Mouse (Mus musculus): ENCODE data around the gene Arl15. TPM values are rescaled to one million over a fixed set of nuclear protein-coding genes. Genes with fewer than 3 reads are reported as not detected.

Gene Arl15
- polyA plus RNA-seq, 1 experiment from 2014 or later = 16.3 TPM

GRCm38 (mm10) chr13:113850431-113851034 lies 56.2 kb downstream of the Arl15 start:
- H3K36me3 ChIP-seq = no peaks in the 10 kb centered on the region

GRCm38 (mm10) chr13:113851602-113852375 lies 57.5 kb downstream of the Arl15 start:
- H3K27ac ChIP-seq (replicated peaks) = no peak overlapping the region
- H3K4me2 ChIP-seq = no peak overlapping the region
- 96% methylated on average over 13 of the region's 13 CpGs for WGBS
- H3K9me3 ChIP-seq (replicated peaks) = no peaks in the 10 kb centered on the region
- H3K4me1 ChIP-seq = 0 out of 2 replicates have a peak, but pooled peaks cover 6% of the 10 kb centered on the region
- ATAC-seq (ENCODE audit: low FRiP score) = no peak
- H3K27me3 ChIP-seq (replicated peaks) = no peaks in the 10 kb centered on the region
- no peaks in the 10 kb centered on the region for H3K36me3 ChIP-seq
- no peak overlapping the region for H3K9ac ChIP-seq (replicated peaks)
- no peak overlapping the region for H3K4me3 ChIP-seq (replicated peaks)

More at GRCm38 (mm10) chr13:113850431-113851034, 56.2 kb downstream of the Arl15 start:
- H3K27ac ChIP-seq (replicated peaks) = no peak overlapping the region
- no peaks in the 10 kb centered on the region for H3K9me3 ChIP-seq (replicated peaks)
- H3K4me2 ChIP-seq = no peak overlapping the region
- 83% methylated on average over 8 of the region's 8 CpGs for WGBS
- H3K4me1 ChIP-seq = 0 out of 2 replicates have a peak, but pooled peaks cover 2% of the 10 kb centered on the region
- no peak overlapping the region for H3K9ac ChIP-seq (replicated peaks)
- H3K4me3 ChIP-seq (replicated peaks) = no peak overlapping the region
- H3K27me3 ChIP-seq (replicated peaks) = no peaks in the 10 kb centered on the region
- no peak for ATAC-seq (ENCODE audit: low FRiP score)

- ATAC-seq (ENCODE audit: low FRiP score) = no peak
- no peaks in the 10 kb centered on the region for H3K27me3 ChIP-seq (replicated peaks)
- no peak overlapping the region for H3K27ac ChIP-seq (replicated peaks)
- 0 out of 2 replicates have a peak, but pooled peaks cover 6% of the 10 kb centered on the region for H3K4me1 ChIP-seq
- 97% methylated on average over 6 of the region's 6 CpGs for WGBS
- no peak overlapping the region for H3K4me3 ChIP-seq (replicated peaks)
- no peak overlapping the region for H3K9ac ChIP-seq (replicated peaks)
- H3K36me3 ChIP-seq = no peaks in the 10 kb centered on the region
- no peak overlapping the region for H3K4me2 ChIP-seq
- no peaks in the 10 kb centered on the region for H3K9me3 ChIP-seq (replicated peaks)
Observed at GRCm38 (mm10) chr13:113852376-113852666, 58.0 kb downstream of the Arl15 start.

- Histone ChIP-seq H3K9me3 (replicated peaks) (no peaks in the 10 kb centered on the region), H3K4me2 (no peak overlapping the region), H3K36me3 (no peaks in the 10 kb centered on the region), H3K27me3 (replicated peaks) (no peaks in the 10 kb centered on the region), H3K4me1 (peaks cover 7% of the 10 kb centered on the region), H3K27ac (replicated peaks) (no peak overlapping the region), H3K4me3 (replicated peaks) (no peak overlapping the region), H3K9ac (replicated peaks) (no peak overlapping the region)
- 92% methylated on average over 4 of the region's 4 CpGs for WGBS
- ATAC-seq (ENCODE audit: low FRiP score) = no peak
Observed at GRCm38 (mm10) chr13:113854146-113854545, 59.8 kb downstream of the Arl15 start.

- WGBS = 79% methylated on average over 13 of the region's 13 CpGs
- H3K4me3 ChIP-seq (replicated peaks) = no peak overlapping the region
- no peak overlapping the region for H3K9ac ChIP-seq (replicated peaks)
- no peaks in the 10 kb centered on the region for H3K27me3 ChIP-seq (replicated peaks)
- ATAC-seq (ENCODE audit: low FRiP score) = no peak
- no peak overlapping the region for H3K27ac ChIP-seq (replicated peaks)
- no peaks in the 10 kb centered on the region for H3K9me3 ChIP-seq (replicated peaks)
- H3K36me3 ChIP-seq = no peaks in the 10 kb centered on the region
- H3K4me2 ChIP-seq = no peak overlapping the region
- peaks cover 11% of the 10 kb centered on the region for H3K4me1 ChIP-seq
Observed at GRCm38 (mm10) chr13:113854551-113855312, 60.4 kb downstream of the Arl15 start.

- H3K9me3 ChIP-seq (replicated peaks) = no peaks in the 10 kb centered on the region
- no peak overlapping the region for H3K9ac ChIP-seq (replicated peaks)
- whole genome bisulfite sequencing = 89% methylated on average over 4 of the region's 4 CpGs
- H3K36me3 ChIP-seq = no peaks in the 10 kb centered on the region
- H3K4me2 ChIP-seq = no peak overlapping the region
- H3K27me3 ChIP-seq (replicated peaks) = no peaks in the 10 kb centered on the region
- peaks cover 21% of the 10 kb centered on the region for H3K4me1 ChIP-seq
- H3K27ac ChIP-seq (replicated peaks) = no peak overlapping the region
- H3K4me3 ChIP-seq (replicated peaks) = no peak overlapping the region
- no peak for ATAC-seq (ENCODE audit: low FRiP score)
Observed at GRCm38 (mm10) chr13:113856946-113857345, 62.6 kb downstream of the Arl15 start.

- H3K4me2 ChIP-seq = peak overlapping the region; percentile 24
- no peaks in the 10 kb centered on the region for H3K27me3 ChIP-seq (replicated peaks)
- no peaks in the 10 kb centered on the region for H3K9me3 ChIP-seq (replicated peaks)
- no peak for ATAC-seq (ENCODE audit: low FRiP score)
- no peaks in the 10 kb centered on the region for H3K36me3 ChIP-seq
- H3K27ac ChIP-seq (replicated peaks) = no peak overlapping the region
- H3K9ac ChIP-seq (replicated peaks) = no peak overlapping the region
- no peak overlapping the region for H3K4me3 ChIP-seq (replicated peaks)
- peaks cover 21% of the 10 kb centered on the region for H3K4me1 ChIP-seq
- WGBS = 48% methylated on average over 13 of the region's 13 CpGs
Observed at GRCm38 (mm10) chr13:113858667-113859391, 64.5 kb downstream of the Arl15 start.

- H3K4me2 ChIP-seq = peak overlapping the region; percentile 24
- no peak overlapping the region for H3K4me3 ChIP-seq (replicated peaks)
- WGBS = 50% methylated on average over 11 of the region's 11 CpGs
- no peaks in the 10 kb centered on the region for H3K27me3 ChIP-seq (replicated peaks)
- no peak overlapping the region for H3K27ac ChIP-seq (replicated peaks)
- H3K9me3 ChIP-seq (replicated peaks) = no peaks in the 10 kb centered on the region
- no peaks in the 10 kb centered on the region for H3K36me3 ChIP-seq
- ATAC-seq (ENCODE audit: low FRiP score) = peak; percentile 45; the same call in 1 of the 2 replicates
- H3K4me1 ChIP-seq = peaks cover 21% of the 10 kb centered on the region
- no peak overlapping the region for H3K9ac ChIP-seq (replicated peaks)
Observed at GRCm38 (mm10) chr13:113859392-113859776, 65.1 kb downstream of the Arl15 start.

- 60% methylated on average over 4 of the region's 4 CpGs for WGBS
- Histone ChIP-seq H3K9ac (replicated peaks) (no peak overlapping the region), H3K36me3 (no peaks in the 10 kb centered on the region)
Observed at GRCm38 (mm10) chr13:113860816-113861215, 66.5 kb downstream of the Arl15 start.

GRCm38 (mm10) chr13:113861231-113861630 lies 66.9 kb downstream of the Arl15 start:
- no peak overlapping the region for H3K4me2 ChIP-seq
- no peak overlapping the region for H3K4me3 ChIP-seq (replicated peaks)
- 0 out of 2 replicates have a peak overlapping the region, but pooled peaks have one; percentile 28 for H3K27ac ChIP-seq (replicated peaks)
- H3K4me1 ChIP-seq = peaks cover 17% of the 10 kb centered on the region
- H3K27me3 ChIP-seq (replicated peaks) = no peaks in the 10 kb centered on the region
- H3K36me3 ChIP-seq = no peaks in the 10 kb centered on the region
- 93% methylated on average over 9 of the region's 9 CpGs for WGBS
- H3K9ac ChIP-seq (replicated peaks) = no peak overlapping the region
- ATAC-seq (ENCODE audit: low FRiP score) = no peak
- no peaks in the 10 kb centered on the region for H3K9me3 ChIP-seq (replicated peaks)

More at GRCm38 (mm10) chr13:113860816-113861215, 66.5 kb downstream of the Arl15 start:
- no peak for ATAC-seq (ENCODE audit: low FRiP score)
- H3K4me2 ChIP-seq = no peak overlapping the region
- H3K9me3 ChIP-seq (replicated peaks) = no peaks in the 10 kb centered on the region
- H3K27me3 ChIP-seq (replicated peaks) = no peaks in the 10 kb centered on the region
- H3K4me3 ChIP-seq (replicated peaks) = no peak overlapping the region
- peaks cover 16% of the 10 kb centered on the region for H3K4me1 ChIP-seq
- peak overlapping the region; percentile 28; the same call in 1 of the 2 replicates for H3K27ac ChIP-seq (replicated peaks)

GRCm38 (mm10) chr13:113862951-113863350 lies 68.6 kb downstream of the Arl15 start:
- no peak overlapping the region for H3K4me2 ChIP-seq
- 89% methylated on average over 10 of the region's 10 CpGs for WGBS
- H3K27ac ChIP-seq (replicated peaks) = no peak overlapping the region
- H3K36me3 ChIP-seq = no peaks in the 10 kb centered on the region
- no peak overlapping the region for H3K4me3 ChIP-seq (replicated peaks)
- H3K4me1 ChIP-seq = peaks cover 17% of the 10 kb centered on the region
- no peak for ATAC-seq (ENCODE audit: low FRiP score)
- H3K9ac ChIP-seq (replicated peaks) = no peak overlapping the region
- H3K9me3 ChIP-seq (replicated peaks) = no peaks in the 10 kb centered on the region
- no peaks in the 10 kb centered on the region for H3K27me3 ChIP-seq (replicated peaks)

Measured in neural tube, embryonic 15.5 days (tissue).